21 mouse cellular contexts compared by ENCODE assay signal in the genomic region with DNA sequence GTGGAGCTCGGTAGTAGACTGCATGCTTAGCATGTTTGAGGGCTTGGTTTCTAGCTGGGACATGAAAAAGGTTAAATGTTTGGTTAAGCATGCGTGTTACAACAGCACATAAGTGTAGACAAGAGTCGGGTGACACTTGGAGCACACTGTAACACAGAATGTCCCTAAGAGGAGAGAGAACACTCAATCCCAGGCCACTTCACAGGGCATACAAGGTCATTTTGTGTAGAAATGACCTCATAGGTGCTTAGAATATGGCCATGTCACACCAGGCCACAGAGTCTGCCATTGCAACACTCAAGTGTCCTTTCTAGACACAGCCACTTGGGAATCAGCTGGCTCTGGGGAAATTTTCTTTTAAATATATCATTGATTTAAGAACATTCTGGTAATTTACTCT. TPM values are rescaled to one million over a fixed set of nuclear protein-coding genes. Genes with fewer than 3 reads are reported as not detected.
"Had no signal": no experiment of that assay in that cellular context is flagged by ENCODE, and none has a peak within 500 bp of the region (broad histone marks: within the 10 kb centered on the region; RNA-seq: fewer than 3 reads in every experiment).

No protein-coding gene starts in this region.

- H3K4me2 ChIP-seq: liver, embryonic 13.5 days; liver, embryonic 15.5 days; lung, embryonic 15.5 days; midbrain, embryonic 12.5 days; neural tube, embryonic 13.5 days; neural tube, embryonic 15.5 days; stomach, embryonic 15.5 days had no signal

- H3K9ac ChIP-seq: liver, embryonic 13.5 days; liver, embryonic 15.5 days; liver, postnatal 0 days; lung, embryonic 15.5 days; midbrain, embryonic 12.5 days; neural tube, embryonic 13.5 days; neural tube, embryonic 15.5 days; stomach, embryonic 15.5 days had no signal

- H3K36me3 ChIP-seq: lung, embryonic 15.5 days; midbrain, embryonic 10.5 days; stomach, embryonic 15.5 days had no signal

- H3K4me3 ChIP-seq: liver, embryonic 13.5 days; liver, embryonic 15.5 days; lung, embryonic 15.5 days; midbrain, embryonic 10.5 days; midbrain, embryonic 12.5 days; myocyte; neural tube, embryonic 13.5 days; neural tube, embryonic 15.5 days; stomach, embryonic 15.5 days had no signal

- H3K27ac ChIP-seq: liver, embryonic 13.5 days; liver, embryonic 15.5 days; lung, embryonic 15.5 days; midbrain, embryonic 10.5 days; midbrain, embryonic 12.5 days; neural tube, embryonic 13.5 days; neural tube, embryonic 15.5 days; stomach, embryonic 15.5 days; stomach, postnatal 0 days had no signal

- H3K27me3 ChIP-seq: liver, embryonic 13.5 days; liver, embryonic 15.5 days; lung, embryonic 15.5 days; midbrain, embryonic 12.5 days; neural tube, embryonic 13.5 days; neural tube, embryonic 15.5 days; stomach, embryonic 15.5 days had no signal

- H3K4me1 ChIP-seq: liver, embryonic 13.5 days; liver, embryonic 15.5 days; lung, embryonic 15.5 days; midbrain, embryonic 10.5 days; midbrain, embryonic 12.5 days; neural tube, embryonic 13.5 days; neural tube, embryonic 15.5 days; stomach, embryonic 15.5 days had no signal

- ATAC-seq: liver, postnatal 0 days; midbrain, embryonic 16.5 days had no signal

- DNase-seq: liver, embryonic 13.5 days; liver, postnatal 0 days; midbrain, embryonic 14.5 days; retina, postnatal 1 day; right cerebral cortex, adult 18-20 months; right cerebral cortex, postnatal 25 days; right cerebral cortex, postnatal 4 days; spleen, adult 18-20 months; thymus, adult 2 months; thymus, postnatal 25 days; thymus, postnatal 4 days had no signal

- H3K9me3 ChIP-seq: liver, embryonic 13.5 days; liver, embryonic 15.5 days; lung, embryonic 15.5 days; midbrain, embryonic 10.5 days; midbrain, embryonic 12.5 days; neural tube, embryonic 13.5 days; neural tube, embryonic 15.5 days; stomach, embryonic 15.5 days had no signal

RNA-seq across cellular contexts. Expression of a gene that starts 44.3 kb away (rescaled TPM):
- polyA plus RNA-seq: myocyte had no signal

RNA-seq across cellular contexts. Expression of a gene that starts 53.7 kb away (rescaled TPM):
- polyA plus RNA-seq: midbrain, embryonic 12.5 days; myocyte had no signal
